Mouse (Mus musculus): ENCODE data around the gene Wwp2. TPM values are rescaled to one million over a fixed set of nuclear protein-coding genes. Genes with fewer than 3 reads are reported as not detected.

The Wwp2 gene
- polyA plus RNA-seq, 1 experiment from 2014 or later, result 51.4 TPM

DNA sequence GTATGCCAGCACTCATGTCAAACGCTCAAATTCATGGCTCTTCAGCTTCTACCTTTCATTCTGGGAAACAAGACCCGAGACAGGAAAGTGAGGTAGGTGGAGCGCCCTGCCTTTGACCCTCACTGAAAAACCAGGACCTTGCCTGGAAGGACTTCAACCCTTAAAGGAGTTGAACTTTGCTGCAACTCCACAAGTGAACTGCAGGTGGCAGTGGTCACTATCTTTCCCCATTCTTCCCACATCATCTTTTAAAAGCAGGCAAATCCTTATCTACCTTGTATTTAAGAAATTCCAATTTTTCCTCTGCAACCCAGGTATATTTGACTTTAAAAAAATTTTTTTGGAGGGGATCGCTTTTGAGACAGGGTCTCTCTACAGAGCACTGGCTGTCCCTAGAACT lies 24.8 kb upstream of the Wwp2 start:
- 69% methylated on average over 4 of the region's 4 CpGs for WGBS (ENCODE audit: missing documents)
- Histone ChIP-seq H3K27ac (no peak overlapping the region), H3K79me2 (ENCODE audit: inconsistent target) (no peaks in the 10 kb centered on the region), H3K36me3 (ENCODE audit: inconsistent target) (peaks cover 34% of the 10 kb centered on the region; the same call in 1 of the 2 replicates), H3K4me3 (ENCODE audit: inconsistent target) (no peak overlapping the region)

DNA sequence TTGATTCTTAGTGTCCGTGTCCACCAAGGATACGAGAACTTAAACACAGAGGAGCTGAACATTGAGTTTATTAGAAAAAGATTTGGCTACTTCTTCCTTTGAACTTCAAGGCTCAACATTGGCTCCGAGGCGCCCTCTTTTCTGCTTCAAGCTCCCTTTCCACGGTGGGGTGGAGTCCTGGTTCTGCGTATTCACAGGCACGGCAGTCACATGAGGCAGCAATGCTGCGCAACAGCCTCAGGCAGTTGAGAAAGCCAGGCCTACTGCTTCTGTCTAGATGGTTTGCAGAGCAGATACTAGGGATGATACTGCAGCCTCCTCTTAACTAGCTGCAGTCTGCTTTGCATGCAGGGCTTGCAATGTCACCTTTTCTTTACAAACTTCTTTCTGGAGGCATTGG lies 23.6 kb upstream of the Wwp2 start:
- 84% methylated on average over 8 of the region's 8 CpGs for WGBS (ENCODE audit: missing documents)
- H3K79me2 ChIP-seq (ENCODE audit: inconsistent target), result no peaks in the 10 kb centered on the region
- H3K4me3 ChIP-seq (ENCODE audit: inconsistent target), result no peak overlapping the region
- no peak overlapping the region for H3K27ac ChIP-seq
- peaks cover 46% of the 10 kb centered on the region for H3K36me3 ChIP-seq (ENCODE audit: inconsistent target)

DNA sequence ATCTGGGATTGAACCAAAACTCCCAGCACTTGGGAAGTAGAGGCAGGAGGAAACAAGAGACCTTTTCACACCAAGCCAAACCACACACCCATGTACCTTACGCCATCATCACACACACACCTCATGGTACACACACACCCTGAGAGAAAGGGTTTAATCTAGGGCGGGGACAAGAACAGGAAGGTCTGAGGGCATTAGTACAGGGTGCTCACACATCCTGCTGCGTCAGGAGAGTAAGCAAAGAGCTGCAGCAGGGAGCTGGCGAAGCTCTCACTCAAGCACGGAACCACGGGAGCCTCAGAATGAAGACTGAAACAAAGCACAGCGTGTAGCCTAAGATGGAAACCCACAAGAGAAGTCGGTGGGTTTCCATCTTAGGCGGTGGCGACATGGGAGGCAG lies 22.3 kb upstream of the Wwp2 start:
- WGBS (ENCODE audit: missing documents), result 87% methylated on average over 10 of the region's 10 CpGs
- peaks cover 59% of the 10 kb centered on the region for H3K36me3 ChIP-seq (ENCODE audit: inconsistent target)
- H3K27ac ChIP-seq, result no peak overlapping the region
- no peaks in the 10 kb centered on the region for H3K79me2 ChIP-seq (ENCODE audit: inconsistent target)
- no peak overlapping the region for H3K4me3 ChIP-seq (ENCODE audit: inconsistent target)

DNA sequence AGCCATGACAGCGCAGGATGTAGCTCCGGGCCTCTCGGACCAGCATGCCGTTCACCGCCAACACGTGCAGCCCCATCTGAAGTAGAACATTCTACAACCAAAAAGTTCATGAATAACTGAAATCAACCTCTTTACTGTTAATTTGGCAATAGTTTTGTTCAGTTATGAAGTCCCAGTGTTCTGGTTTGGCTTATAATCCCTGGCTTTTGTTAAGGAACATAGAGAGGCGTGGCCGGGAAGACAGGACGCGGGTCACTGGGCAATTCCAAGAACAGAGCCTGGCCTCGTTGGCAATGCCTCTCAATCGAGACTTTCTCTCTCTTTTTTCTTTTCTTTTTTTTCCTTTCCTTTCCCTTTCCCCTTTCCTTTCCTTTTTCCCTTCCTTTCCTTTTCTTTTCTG lies 19.2 kb upstream of the Wwp2 start:
- Histone ChIP-seq H3K27ac (no peak overlapping the region), H3K36me3 (ENCODE audit: inconsistent target) (peaks cover 86% of the 10 kb centered on the region), H3K79me2 (ENCODE audit: inconsistent target) (peaks cover 14% of the 10 kb centered on the region), H3K4me3 (ENCODE audit: inconsistent target) (no peak overlapping the region)
- WGBS (ENCODE audit: missing documents), result 100% methylated on average over 6 of the region's 12 CpGs

DNA sequence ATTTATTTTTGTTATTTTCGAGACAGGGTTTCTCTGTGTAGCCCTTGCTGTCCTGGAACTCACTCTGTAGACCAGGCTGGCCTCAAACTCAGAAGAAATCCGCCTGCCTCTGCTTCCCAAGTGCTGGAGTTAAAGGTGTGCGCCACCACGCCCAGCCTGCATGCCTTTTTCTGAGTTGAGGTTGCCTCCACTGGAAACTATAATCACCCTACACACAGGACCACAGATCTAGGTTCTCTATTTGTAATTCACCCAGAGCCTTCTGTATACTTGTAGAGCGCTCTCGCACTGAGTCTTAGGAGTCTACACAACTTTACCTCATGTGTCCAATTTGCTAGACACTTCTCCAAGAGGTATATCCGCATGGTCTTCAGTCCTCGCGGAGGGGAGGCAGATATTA lies 12.0 kb upstream of the Wwp2 start:
- 0 out of 2 replicates have a peak overlapping the region, but pooled peaks have one; percentile 2 for H3K27ac ChIP-seq

DNA sequence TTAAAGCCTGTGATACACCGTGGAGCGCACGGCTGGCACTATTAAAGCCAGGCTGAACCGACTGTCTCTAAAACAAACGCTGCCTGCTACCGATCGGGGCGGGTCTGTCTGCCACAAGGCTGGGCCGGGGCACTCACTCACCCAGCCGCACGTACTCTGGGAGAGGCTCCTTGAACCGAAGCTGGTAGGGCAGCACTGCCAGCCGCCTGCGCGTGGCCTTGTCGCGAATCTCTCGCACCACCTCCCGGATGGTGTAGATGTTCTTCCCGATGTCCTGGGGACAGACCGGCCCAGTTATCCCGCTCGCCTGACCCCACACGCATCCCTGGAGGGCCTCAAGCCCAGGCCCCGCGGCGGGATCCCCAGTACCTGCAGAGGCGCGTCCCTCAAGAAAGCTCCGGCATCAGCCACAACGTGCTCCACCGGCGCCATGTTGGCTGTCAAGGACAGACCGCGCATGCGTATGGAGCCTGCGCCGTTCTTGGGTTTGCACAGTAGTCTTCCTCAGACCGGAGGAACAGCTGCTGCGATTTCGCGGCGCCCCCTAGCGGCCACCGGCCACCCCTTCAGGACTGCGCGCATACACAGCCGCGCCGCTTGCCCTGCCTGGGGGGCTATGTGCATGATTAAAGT lies 11.5 kb upstream of the Wwp2 start, which contains the start of gene Nob1:
Gene Nob1, minus strand, starts transcription at position 455 of the 633 bp plus-strand sequence.
- peaks cover 18% of the 10 kb centered on the region for H3K36me3 ChIP-seq (ENCODE audit: inconsistent target)
- peaks cover 41% of the 10 kb centered on the region for H3K79me2 ChIP-seq (ENCODE audit: inconsistent target)
- 0 out of 2 replicates have a peak within 1 kb of the TSS, but pooled peaks have one; percentile 2 for H3K27ac ChIP-seq
- H3K4me3 ChIP-seq (ENCODE audit: inconsistent target), result peak within 1 kb of the TSS; percentile 75
- WGBS (ENCODE audit: missing documents), result 0% methylated on average over 50 of the region's 50 CpGs

More for the DNA sequence above, 12.0 kb upstream of the Wwp2 start:
- Histone ChIP-seq H3K79me2 (ENCODE audit: inconsistent target) (peaks cover 41% of the 10 kb centered on the region), H3K36me3 (ENCODE audit: inconsistent target) (peaks cover 23% of the 10 kb centered on the region), H3K4me3 (ENCODE audit: inconsistent target) (peak overlapping the region; percentile 75)
- 19% methylated on average over 7 of the region's 9 CpGs for WGBS (ENCODE audit: missing documents)

DNA sequence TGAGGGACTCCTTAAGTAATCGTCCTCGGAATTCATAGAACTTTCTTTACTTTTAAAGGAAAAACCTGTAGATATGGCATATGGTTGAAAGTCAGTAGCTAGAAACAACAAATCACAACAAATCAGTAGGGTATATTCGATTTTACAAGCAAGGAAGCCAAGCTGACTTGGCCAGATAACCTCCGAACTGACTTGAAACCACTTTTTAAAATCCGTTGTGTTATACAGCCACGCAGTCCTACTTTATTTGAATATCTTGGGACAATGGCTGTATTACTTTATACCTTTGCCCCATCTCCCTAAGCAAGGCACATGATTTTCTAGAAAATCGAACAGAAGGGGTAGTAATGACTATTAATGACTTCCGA lies 11.0 kb upstream of the Wwp2 start:
- H3K27ac ChIP-seq, result no peak overlapping the region
- H3K36me3 ChIP-seq (ENCODE audit: inconsistent target), result peaks cover 13% of the 10 kb centered on the region
- 32% methylated on average over 7 of the region's 8 CpGs for WGBS (ENCODE audit: missing documents)
- peaks cover 41% of the 10 kb centered on the region for H3K79me2 ChIP-seq (ENCODE audit: inconsistent target)
- H3K4me3 ChIP-seq (ENCODE audit: inconsistent target), result no peak overlapping the region

DNA sequence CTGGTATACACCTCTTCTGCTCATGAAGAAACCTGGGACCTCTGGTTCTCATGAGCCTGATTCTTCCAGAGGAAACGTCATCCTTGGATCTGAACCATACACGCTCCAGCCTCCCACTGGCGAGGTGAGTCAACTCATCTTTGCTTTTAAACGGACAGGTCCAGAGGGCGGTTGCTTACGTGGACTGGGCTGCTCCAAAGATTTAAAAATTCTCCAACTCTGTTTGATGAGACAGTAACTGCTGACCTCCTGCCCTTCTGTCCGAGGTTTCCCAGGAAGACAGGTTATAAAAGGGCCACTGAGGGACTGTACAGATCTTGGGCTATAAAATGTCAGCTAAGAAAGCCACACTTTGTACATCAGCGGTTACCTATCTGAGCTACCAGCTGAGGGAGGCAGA lies 5.3 kb upstream of the Wwp2 start:
- H3K79me2 ChIP-seq (ENCODE audit: inconsistent target), result no peaks in the 10 kb centered on the region
- 96% methylated on average over 8 of the region's 8 CpGs for WGBS (ENCODE audit: missing documents)
- no peak overlapping the region for H3K4me3 ChIP-seq (ENCODE audit: inconsistent target)
- H3K36me3 ChIP-seq (ENCODE audit: inconsistent target), result no peaks in the 10 kb centered on the region
- no peak overlapping the region for H3K27ac ChIP-seq

DNA sequence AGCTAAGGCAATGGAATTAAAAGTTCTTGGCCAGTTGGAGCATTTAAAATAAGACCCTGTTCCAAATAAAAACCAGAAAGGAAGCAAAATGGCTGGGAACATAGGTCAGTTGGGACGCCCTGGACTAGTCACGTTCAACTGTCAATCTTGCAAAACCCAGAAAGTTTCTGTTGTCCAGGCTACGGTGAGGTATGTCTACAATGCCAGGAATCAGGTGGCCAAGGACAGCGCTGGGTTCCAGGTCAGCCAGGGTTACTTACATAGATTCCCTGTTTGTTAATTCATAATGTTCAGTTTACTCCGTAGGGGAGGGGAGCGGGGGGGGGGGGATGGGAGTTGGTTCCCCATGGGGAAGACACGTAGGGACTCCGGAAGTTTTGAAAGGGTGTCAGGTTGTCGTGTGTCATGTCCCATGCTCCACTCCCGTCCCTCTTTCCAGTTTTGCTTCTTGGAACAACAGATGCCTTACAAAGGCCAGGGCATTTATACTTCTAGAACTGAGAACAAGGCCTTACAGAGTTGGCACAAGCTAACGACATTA lies 674 bp upstream of the Wwp2 start:
- Histone ChIP-seq H3K27ac (peak overlapping the region; percentile 48; the same call in 1 of the 2 replicates), H3K79me2 (ENCODE audit: inconsistent target) (peaks cover 40% of the 10 kb centered on the region), H3K36me3 (ENCODE audit: inconsistent target) (no peaks in the 10 kb centered on the region), H3K4me3 (ENCODE audit: inconsistent target) (peak overlapping the region; percentile 50)
- 23% methylated on average over 11 of the region's 11 CpGs for WGBS (ENCODE audit: missing documents)

DNA sequence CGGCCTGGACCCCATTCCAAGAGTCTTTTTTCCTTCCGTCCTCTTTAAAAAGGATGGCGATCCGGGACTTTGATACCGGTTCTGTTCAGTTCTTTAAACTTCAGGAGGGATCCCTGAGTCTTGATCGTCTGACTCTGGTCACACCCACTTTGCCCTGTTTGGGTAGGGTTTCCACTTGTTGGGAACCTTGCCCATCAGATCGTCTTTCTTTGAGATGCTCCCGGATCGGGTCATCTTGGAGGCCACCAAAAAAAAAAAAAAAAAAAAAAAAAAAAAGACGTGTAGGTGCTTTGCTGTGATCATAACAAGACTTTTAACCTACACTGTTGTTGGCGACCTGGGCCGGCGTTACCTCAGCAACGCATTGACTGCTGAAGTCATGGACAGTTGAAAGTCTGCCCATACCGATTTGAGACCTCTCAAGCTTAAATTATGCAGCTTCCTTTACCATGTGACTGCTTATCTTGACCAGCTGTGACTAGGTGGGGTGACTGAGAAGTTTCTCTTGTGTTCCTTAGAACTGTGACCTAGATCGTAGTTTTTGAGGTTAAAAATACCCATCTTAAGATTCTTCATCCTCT lies 766 bp downstream of the Wwp2 start:
- H3K36me3 ChIP-seq (ENCODE audit: inconsistent target), result no peaks in the 10 kb centered on the region
- H3K79me2 ChIP-seq (ENCODE audit: inconsistent target), result peaks cover 55% of the 10 kb centered on the region
- 4% methylated on average over 15 of the region's 16 CpGs for WGBS (ENCODE audit: missing documents)
- H3K27ac ChIP-seq, result peak overlapping the region; percentile 83
- peak overlapping the region; percentile 91 for H3K4me3 ChIP-seq (ENCODE audit: inconsistent target)

DNA sequence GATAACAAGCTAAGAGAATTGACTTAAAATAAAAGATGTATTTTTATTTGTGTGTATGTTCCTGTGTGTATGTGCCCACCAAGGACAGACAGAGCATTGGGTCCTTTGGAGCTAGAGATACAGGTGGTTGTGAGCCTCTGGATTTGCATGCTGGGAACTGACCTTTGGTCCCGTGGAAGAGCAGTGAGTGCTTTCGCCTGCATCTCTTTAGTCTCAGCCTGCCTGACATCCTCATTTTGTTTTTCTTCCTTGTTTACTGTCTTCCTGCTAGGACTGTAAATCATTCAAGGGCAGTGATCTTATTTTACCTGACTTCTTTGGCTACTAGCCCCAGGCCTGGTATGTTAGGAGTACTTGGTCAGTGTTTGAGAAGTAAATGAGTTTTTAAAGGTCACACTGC lies 1.5 kb downstream of the Wwp2 start:
- H3K36me3 ChIP-seq (ENCODE audit: inconsistent target), result no peaks in the 10 kb centered on the region
- peaks cover 62% of the 10 kb centered on the region for H3K79me2 ChIP-seq (ENCODE audit: inconsistent target)
- peak overlapping the region; percentile 91; the same call in 1 of the 2 replicates for H3K4me3 ChIP-seq (ENCODE audit: inconsistent target)
- 85% methylated on average over 2 of the region's 2 CpGs for WGBS (ENCODE audit: missing documents)
- H3K27ac ChIP-seq, result peak overlapping the region; percentile 83

DNA sequence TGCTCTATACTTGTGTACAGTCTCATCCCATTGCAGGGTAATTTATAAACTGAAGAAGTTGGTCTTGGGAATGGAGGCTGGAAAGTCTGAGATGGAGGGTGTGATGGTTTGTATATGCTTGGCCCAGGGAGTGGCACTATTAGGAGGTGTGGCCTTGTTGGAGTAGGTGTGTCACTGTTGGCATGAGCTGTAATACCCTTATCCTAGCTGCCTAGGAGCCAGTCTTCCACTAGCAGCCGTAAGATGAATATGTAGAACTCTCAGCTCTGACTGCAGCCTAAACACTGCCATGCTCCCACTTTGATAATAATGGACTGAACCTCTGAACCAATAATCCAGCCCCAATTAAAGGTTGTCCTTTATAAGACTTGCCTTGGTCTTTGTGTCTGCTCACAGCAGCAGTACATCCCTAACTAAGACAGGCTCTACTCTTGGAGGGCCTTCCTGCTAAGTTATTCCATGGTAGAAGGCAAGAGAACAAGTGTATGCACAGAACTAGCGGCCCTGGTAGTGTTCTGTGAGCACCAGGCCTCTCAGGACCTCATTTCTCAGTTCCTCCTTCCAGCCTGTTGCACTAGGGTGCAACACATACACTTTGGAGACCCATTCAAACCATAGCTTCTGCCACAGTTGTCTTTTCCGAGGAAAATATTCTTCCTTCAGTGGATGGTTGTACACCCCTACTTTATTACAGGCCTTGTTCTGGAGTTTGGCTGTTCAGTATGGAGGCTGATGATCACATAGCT lies 3.9 kb downstream of the Wwp2 start:
- H3K79me2 ChIP-seq (ENCODE audit: inconsistent target), result peaks cover 86% of the 10 kb centered on the region
- WGBS (ENCODE audit: missing documents), result 67% methylated on average over 3 of the region's 3 CpGs
- no peak overlapping the region for H3K27ac ChIP-seq
- H3K4me3 ChIP-seq (ENCODE audit: inconsistent target), result no peak overlapping the region
- H3K36me3 ChIP-seq (ENCODE audit: inconsistent target), result no peaks in the 10 kb centered on the region

DNA sequence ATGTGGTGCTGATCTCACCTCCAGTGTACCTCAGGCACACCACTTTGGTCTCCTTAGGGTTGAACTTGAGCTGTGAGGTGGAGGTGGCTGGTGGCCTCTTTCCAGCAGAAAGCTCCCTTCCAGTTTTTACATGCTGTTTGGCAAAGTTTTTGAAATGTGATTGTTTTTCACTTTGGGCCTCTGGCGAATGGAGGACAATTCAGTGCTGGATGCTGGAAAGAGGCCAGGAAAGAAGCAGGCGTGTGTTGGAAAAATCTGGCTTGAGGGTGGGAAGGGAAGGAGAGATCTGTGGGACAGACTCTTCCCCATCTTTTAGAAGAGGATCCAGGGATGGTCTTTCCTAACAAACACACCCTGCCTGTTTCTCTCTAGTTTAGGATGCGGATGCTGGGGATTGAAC lies 8.5 kb downstream of the Wwp2 start:
- peaks cover 100% of the 10 kb centered on the region for H3K79me2 ChIP-seq (ENCODE audit: inconsistent target)
- no peak overlapping the region for H3K27ac ChIP-seq
- no peak overlapping the region for H3K4me3 ChIP-seq (ENCODE audit: inconsistent target)
- 94% methylated on average over 3 of the region's 3 CpGs for WGBS (ENCODE audit: missing documents)
- no peaks in the 10 kb centered on the region for H3K36me3 ChIP-seq (ENCODE audit: inconsistent target)

DNA sequence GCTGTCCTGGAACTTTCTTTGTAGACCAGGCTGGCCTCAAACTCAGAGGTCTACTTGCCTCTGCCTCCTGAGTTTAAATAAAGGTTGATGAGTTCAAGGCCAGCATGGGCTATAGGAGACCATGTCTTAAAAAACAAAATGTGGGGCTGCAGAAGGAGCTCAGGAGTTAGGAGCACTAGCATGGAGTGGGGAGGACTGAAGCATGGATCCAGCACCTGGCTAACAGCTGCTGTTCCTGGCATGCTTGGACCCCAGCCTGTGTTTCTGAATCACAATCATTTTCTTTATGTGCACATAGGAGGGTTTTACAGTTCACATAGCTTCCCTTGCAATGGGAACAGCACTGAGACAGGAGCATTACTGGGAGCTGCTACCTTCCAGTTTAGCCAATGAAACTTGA lies 11.5 kb downstream of the Wwp2 start:
- Histone ChIP-seq H3K79me2 (ENCODE audit: inconsistent target) (peaks cover 96% of the 10 kb centered on the region), H3K27ac (no peak overlapping the region), H3K36me3 (ENCODE audit: inconsistent target) (no peaks in the 10 kb centered on the region), H3K4me3 (ENCODE audit: inconsistent target) (no peak overlapping the region)

DNA sequence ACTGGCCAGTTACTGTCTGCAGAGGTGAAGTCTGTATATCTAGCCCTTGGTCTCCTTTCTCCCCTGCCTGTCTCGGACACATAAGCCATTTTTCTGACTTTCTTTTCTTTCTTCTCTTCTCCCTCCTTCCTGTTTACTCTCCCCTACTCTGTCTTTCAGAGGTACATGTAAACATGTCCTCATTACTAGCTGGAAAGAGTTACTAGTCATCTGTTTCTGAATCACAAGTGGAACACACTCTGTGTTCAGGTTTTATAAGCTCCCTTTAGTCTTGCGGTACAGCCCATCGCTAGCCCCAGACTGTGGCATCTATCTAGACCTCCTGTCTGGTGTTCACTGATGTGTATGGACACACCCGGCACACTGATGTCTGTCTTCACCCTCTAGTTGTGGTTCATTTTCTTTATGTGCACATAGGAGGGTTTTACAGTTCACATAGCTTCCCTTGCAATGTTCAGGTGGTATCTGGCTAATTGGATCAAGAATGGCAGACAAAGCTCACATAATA lies 12.3 kb downstream of the Wwp2 start:
- no peak overlapping the region for H3K27ac ChIP-seq

More for the DNA sequence above, 12.3 kb downstream of the Wwp2 start:
- Histone ChIP-seq H3K4me3 (ENCODE audit: inconsistent target) (no peak overlapping the region), H3K79me2 (ENCODE audit: inconsistent target) (peaks cover 89% of the 10 kb centered on the region), H3K36me3 (ENCODE audit: inconsistent target) (peaks cover 4% of the 10 kb centered on the region; the same call in 1 of the 2 replicates)
- WGBS (ENCODE audit: missing documents), result 91% methylated on average over 4 of the region's 4 CpGs
